Mouse (Mus musculus): Measurements from ENCODE around the gene Gm3543.

Gm3543 gene

GRCm38 (mm10) chr14:41983225-41983624, at the start of gene Gm3543:
Gene Gm3543, minus strand, starts transcription at chr14:41983325.
- in situ Hi-C loops (cut with MboI, MseI) = loop anchor here (5.0 to 10.0 kb wide), 2 partner anchors 1032 to 1364 kb away; partner anchors contain the start of genes 1700001F09Rik (in 1 of the 2) and Gm10376 (in 1 of the 2)

- in situ Hi-C loops (cut with MboI, MseI) = loop anchor here (10.0 to 25.0 kb wide), 3 partner anchors 206 to 1619 kb away; partner anchors contain the start of genes Gm17654 (in 1 of the 2), Gm47189 (in 1 of the 2) and Gm7929 (in 1 of the 2)
These were observed 14.5 kb downstream of the Gm3543 start for GRCm38 (mm10) chr14:41968596-41968995.

- in situ Hi-C loops (cut with MboI, MseI) = loop anchor here (10.0 to 25.0 kb wide), 3 partner anchors 206 to 1619 kb away; partner anchors contain the start of genes Gm17654 (in 1 of the 2), Gm47189 (in 1 of the 2) and Gm7929 (in 1 of the 2)
These were observed 15.3 kb downstream of the Gm3543 start, which contains the start of gene Gm6401 for GRCm38 (mm10) chr14:41967827-41968226. Gene Gm6401, minus strand, starts transcription at chr14:41967927.

- in situ Hi-C loops (cut with MboI, MseI) = loop anchor here (5.0 to 25.0 kb wide), 4 partner anchors 128 to 1623 kb away; partner anchors contain the start of genes Gm17654 (in 1 of the 2), Gm47189 (in 1 of the 2) and Gm7929 (in 1 of the 2)
These were observed 19.0 kb downstream of the Gm3543 start for GRCm38 (mm10) chr14:41964095-41964494.

GRCm38 (mm10) chr14:41943695-41944094, 39.4 kb downstream of the Gm3543 start, which contains the start of gene 1700024B05Rik:
Gene 1700024B05Rik, plus strand, starts transcription at chr14:41943995.
- in situ Hi-C loops (cut with MboI, MseI) = loop anchor here in 1 of 2 experiments (25.0 kb wide), 1 partner anchor 1594 kb away; the partner anchor contains the start of gene Gm5799

Measured in T-helper 17 cell (primary cell).